Mouse (Mus musculus) kidney, adult 18-20 months (tissue): ENCODE data around the gene Filip1l.

Experiments
- DNase-seq: peaks from one replicate; pipeline ENCODE4 v3.0.0; 2021

Gene Filip1l

DNA sequence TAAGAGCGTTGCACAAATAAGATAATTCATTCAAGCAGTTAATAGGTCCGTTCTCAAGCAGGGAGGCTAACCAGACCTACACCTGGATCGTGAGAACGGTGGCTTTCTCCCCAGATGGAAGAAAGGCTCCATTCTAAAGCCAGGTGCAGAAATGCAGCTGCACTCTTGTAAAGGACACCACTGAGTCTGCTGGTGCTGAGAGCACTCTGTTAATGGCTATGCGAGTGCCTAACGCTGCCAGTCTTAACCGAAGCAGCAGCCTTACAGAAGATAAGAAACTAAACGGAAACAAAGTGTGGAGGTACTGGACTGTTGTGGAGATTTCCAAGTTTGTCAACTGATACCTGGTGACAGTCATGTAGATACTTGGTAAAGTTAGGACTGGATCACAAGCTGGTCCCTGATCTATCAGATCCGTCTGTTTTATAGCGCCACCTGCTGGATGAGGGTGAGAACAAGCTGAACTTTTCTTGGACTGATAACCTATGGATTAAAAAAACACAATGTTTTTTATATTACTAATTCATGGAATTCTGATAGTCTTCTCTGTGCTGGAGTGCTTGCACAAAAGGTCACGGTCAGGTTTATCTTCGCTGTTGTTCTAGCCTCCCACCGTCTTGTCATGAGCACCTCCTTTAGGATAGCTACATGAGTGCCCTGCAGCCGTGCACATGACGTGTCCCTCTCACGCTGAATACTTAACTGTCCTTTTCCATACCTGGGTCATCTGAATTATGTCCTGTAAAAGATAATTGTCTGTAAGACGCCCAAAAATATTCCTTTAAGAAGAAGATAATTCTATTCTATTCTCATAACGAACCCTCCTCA is 45.7 kb downstream of the Filip1l start:
- peak; percentile 77 for DNase-seq

- no peak for DNase-seq
These were observed 46.7 kb downstream of the Filip1l start for GRCm38 (mm10) chr16:57399566-57399965.

- no peak for DNase-seq
These were observed 48.8 kb downstream of the Filip1l start for GRCm38 (mm10) chr16:57401702-57402101.

- DNase-seq = no peak
These were observed 50.0 kb downstream of the Filip1l start for GRCm38 (mm10) chr16:57402910-57403309.

GRCm38 (mm10) chr16:57403825-57404224 is 50.9 kb downstream of the Filip1l start:
- DNase-seq = no peak

- no peak for DNase-seq
These were observed 59.9 kb downstream of the Filip1l start for GRCm38 (mm10) chr16:57412766-57413165.

DNA sequence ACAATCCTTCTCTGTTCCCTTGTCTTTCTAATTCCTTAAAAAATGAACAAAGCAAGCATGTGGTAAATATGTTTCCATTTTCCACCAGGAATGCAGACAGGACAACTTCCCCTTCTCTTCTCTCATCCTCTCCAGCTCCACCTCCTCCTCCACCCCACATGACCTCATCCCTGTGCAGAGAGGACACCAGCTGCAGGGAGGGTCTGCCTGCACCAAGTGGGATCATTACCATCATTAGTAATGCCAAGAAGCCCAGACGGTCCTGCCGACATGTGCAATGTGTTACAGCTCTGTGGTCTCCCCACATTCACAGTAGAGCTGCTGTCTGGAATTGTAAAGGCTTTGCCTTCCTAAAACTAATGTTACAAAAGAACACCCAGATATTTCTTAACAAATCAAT is 63.2 kb downstream of the Filip1l start:
- DNase-seq = no peak

DNA sequence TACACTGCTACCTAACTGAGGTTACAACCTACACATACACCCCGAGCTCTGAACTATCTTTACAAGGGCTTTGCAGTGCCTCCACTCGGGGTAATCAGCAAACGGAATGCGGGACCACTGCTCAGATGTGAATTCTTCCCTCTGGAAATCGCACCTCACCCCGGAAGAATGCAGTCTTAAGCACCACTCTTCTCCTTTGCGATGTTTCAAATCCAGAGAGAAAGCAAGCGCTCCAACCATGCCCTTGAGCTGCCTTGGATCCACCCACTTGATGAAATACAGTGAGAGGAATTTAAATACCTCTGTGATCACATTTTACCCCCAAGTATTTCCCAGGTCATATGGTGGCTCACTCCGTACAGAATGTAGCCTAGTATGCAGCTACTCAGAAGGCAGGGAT is 64.1 kb downstream of the Filip1l start:
- no peak for DNase-seq

DNA sequence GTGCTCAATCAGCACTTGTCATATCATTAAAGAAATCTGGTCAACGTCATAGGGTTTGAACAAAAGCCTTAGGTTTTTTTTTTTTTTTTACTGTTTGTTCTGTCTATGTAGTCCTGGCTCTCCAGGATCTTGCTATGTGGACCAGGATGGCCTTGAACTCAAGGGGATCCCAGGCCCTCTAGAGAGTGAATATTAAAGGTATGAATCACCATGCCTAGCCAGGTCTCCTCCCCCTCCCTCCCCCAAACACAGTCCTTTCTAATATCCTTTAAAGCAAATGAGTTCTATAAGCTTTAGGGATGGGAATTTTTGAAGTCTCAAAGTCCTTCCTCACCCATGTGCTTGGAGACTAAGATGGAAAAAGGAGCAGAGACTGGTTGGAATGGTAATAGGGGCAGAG is 65.1 kb downstream of the Filip1l start:
- DNase-seq = no peak

GRCm38 (mm10) chr16:57419332-57419731 is 66.4 kb downstream of the Filip1l start:
- DNase-seq = no peak

DNA sequence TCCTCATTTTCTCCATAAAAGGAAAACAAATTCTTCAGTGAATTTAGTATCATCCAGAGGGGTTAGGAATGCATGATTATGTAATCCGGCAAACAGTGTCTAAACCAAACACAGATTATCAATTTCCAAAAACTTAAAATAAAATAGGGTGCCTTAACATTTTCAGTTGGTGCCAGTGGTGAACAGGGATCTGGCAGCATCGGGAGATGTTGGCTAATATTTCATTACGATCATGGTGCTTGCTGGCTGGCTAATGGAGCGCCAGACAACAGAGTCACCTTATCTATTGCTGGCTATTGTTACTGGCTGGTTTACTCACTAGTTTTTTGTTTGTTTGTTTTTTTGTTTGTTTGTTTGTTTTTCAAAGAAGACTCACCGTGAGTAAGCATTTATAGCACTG is 67.0 kb downstream of the Filip1l start:
- no peak for DNase-seq

DNA sequence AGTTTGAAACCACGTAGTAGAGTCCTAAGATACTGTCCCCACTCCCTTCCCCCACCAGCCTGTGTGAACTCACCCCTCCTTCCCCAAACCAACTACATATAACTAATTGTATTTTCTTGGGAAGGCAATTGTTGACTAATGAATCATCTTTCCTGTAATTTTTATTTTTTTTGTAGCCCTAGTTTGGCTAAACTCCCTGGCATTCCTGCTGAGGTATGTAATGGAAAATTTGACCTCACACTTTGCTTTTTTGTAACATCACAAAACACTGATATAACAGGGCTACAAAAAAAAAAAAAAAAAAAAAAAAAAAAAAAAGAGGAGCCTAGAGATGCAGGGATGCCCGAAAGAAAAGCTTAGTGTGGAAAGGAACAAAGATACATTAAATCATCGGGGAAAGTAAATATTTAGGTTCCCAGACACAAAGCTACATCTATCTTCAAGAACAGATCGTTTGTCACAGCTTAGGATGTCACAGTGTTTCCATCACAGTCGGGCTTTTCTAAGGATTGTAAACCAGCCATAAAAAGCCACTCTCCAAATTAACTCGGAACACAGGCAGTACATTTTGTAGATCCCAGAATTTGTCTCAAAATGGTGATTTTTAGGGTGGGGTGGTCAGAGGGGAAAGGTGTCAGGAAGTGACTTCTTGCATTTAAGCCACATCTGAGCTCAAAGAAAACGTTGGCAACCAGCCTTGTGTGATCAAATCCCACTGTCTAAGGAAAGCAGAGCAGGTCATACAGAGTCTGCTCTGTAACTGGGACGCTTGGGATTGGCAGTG is 68.1 kb downstream of the Filip1l start:
- DNase-seq = no peak

DNA sequence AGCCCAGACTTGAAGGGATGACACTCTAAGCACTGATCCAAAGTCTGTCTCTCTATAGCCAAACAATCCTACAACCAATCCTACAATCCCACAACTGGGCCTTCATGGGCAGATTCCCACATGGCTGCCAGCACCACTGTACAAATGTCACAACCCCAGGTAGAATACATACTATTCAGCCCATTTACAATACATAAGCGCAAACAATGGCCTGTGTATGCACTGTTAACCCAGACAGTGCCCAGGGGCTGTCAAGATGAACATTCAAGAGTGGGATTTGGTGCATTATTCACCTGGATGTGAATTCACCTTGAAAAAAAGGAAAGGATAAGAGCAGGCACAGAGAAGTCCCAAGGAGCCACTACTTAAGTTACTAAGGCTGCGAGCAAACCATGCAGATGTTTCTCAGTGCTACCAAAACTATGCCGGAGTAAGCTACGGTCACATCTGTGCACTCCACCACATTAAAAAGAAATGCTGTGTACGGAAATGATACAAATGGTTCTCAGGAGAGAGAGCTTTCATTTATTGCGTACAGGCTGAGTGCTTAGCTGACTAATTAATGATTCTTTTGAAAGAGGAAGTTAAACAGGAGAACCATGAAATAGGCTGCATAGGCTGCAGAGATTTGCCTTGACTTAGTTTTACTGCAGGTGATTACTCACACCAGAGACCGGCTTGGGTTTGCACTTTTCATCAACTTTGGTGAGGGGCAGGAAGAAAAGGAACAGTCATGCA is 69.0 kb downstream of the Filip1l start:
- peak; percentile 18 for DNase-seq

DNA sequence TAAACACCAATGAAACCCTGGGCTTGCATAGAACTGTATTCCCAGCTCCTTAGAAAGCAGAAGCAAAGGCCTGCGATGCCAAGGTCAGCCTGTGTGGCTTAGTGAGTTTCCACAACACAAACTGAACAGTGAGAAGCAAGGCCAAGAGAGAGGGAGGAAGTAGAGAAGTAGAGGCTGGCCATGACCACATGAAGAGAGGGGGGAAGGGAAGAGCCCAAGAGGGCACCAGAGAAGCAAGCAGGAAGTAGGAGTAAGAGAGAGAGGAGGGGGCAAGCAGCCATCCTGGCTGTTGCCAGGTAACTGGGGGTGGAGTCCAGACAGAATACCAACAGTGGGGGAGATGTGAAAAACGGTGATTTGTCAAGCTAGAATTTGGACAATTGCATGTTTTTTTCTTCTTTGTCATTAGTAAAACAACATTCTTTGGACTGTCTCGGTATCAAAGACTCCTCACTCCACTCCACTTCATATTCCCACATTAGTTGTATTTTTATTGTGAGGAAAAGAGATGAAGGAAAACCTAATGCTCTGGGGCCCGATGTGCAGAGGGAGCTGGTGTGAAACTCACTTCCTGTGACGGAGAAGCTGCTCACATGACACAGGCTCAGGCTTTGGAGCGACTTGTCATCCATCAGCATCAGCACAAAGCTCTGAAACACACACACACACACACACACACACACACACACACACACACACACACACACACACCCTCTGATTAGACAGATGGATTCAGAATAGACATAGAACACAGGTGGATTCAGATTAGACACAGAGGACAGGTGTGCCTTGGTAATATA is 70.3 kb downstream of the Filip1l start:
- DNase-seq = peak; percentile 52

- no peak for DNase-seq
These were observed 73.8 kb downstream of the Filip1l start for GRCm38 (mm10) chr16:57426680-57427079.

GRCm38 (mm10) chr16:57427516-57428285 is 74.8 kb downstream of the Filip1l start:
- no peak for DNase-seq

DNA sequence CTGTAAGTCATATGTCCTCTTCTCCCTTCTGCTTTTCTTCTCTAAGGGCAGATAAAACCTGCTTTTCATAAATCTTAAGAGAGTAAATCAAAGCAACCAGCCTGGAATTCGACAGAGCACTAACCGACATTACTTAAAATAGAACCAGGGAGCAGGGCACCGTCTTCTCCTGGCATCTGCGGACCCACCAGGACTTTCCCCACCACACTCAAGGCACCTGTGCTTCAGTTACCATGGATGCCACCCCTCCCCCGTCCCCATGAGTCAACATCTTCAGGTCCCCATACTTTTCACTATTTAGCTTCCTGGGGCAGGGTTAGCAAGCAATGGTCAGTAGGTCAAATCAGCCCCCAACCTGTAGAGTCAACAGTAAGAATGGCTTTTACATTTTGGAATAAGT is 76.1 kb downstream of the Filip1l start:
- no peak for DNase-seq

GRCm38 (mm10) chr16:57431294-57431693 is 78.4 kb downstream of the Filip1l start:
- DNase-seq = no peak

DNA sequence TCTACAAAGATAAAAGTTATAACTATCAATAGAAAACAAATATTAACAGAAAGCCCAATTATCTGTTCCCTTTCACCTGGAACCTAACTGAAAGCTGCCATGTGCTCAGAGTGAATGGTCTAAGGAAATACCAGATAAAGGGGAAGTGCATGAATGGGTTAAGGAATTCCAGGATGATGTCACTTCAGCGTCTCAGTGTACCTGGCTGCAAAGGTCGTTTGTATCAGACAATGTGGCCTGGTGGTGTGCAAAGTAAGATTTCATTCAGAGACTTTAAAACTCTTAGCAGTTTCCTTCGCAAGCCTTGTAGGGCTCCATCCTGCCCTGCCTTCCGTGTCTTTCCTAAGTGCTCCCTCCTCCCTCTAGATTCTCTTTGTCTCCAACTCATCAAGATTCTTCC is 80.3 kb downstream of the Filip1l start:
- DNase-seq = no peak

DNA sequence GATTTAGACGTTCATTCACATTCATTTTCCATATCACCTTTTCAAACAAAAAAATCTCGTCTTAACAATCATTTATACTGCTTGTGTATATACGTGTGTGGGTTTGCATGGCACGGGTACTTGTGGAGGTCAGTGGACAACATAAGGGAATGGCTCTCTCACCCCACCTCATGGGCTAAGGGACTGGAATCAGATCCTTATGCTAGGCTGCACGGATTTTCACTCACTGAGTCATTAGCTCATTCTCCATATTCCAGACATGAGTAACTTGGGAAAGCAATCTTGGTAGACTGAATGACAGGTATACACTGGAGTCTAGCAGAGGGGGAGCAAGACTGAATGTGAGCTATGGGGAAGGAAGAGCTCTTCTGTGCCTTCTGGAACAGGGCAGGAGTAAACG is 80.8 kb downstream of the Filip1l start:
- no peak for DNase-seq

DNA sequence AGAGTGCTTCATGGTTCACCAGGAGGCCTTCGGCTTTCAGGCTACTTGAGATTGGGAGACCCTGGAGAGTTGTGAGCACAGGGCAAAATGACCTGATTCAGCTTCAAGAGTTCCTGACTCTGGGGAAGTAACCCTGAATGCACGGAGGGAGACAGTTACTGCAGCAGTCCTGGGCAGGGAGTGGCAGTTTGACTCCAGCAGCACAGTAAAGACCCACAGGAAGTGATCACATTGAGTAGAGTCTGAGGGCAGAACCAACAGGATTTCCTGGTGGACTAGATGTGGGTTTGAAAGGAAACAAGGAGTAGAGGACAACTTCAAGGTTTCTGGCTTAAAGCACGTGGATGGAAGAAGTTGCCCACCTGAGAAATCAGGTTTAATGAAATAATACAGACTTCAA is 81.7 kb downstream of the Filip1l start:
- DNase-seq = no peak
